Mouse (Mus musculus) layer of hippocampus, postnatal 25 days (tissue): ENCODE data around the gene Icam5. TPM values are rescaled to one million over a fixed set of nuclear protein-coding genes. Genes with fewer than 3 reads are reported as not detected.

Experiments
- microRNA-seq, 2 experiments: library from miRNA; unstranded; fragments of <30 nt; microRNA quantifications; one replicate each; pipeline ENCODE4 v1.2.0; 2021
- total RNA-seq, 2 experiments: library from RNA; stranded (reverse); gene quantifications; 2 replicates each; pipeline ENCODE4 v1.2.3; 2021

Icam5 gene
- total RNA-seq, 2 experiments from 2014 or later, result 389 to 394 TPM

Small RNA genes lying within 50 kb of the gene (microRNA-seq; reads per million reads assigned to microRNA genes)
- 0 to 0.20 reads per million in 2 experiments for gene Mir1900
- gene Mir7082, result 2.2 to 4.8 reads per million in 2 experiments

Other genes with a start within 250 kb of the Icam5 start
- gene Col5a3, start 217.0 kb upstream of the Icam5 start, total RNA-seq, result 1 to 10 TPM; 1.2 to 2.5 TPM
- not detected for gene Rdh8, start 213.6 kb upstream of the Icam5 start, total RNA-seq
- gene A230050P20Rik, start 163.4 kb upstream of the Icam5 start, total RNA-seq, result 10 to 100 TPM; 50.7 to 77.1 TPM
- gene Angptl6, start 152.3 kb upstream of the Icam5 start, total RNA-seq, result 10 to 100 TPM; 10.5 to 11.4 TPM
- 10 to 100 TPM; 23.5 to 25.5 TPM for gene Ppan, start 143.9 kb upstream of the Icam5 start, total RNA-seq
- 100 to 1,000 TPM; 118 to 122 TPM for gene Eif3g, start 133.4 kb upstream of the Icam5 start, total RNA-seq
- 10 to 100 TPM; 34.6 to 36.3 TPM for gene Dnmt1, start 72.2 kb upstream of the Icam5 start, total RNA-seq
- 1 to 10 TPM; 2.5 to 3.6 TPM for gene S1pr2, start 55.3 kb upstream of the Icam5 start, total RNA-seq
- gene Mrpl4, start 29.3 kb upstream of the Icam5 start, total RNA-seq, result 10 to 100 TPM; 60.1 to 62.4 TPM
- 1 to 10 TPM; 2.1 to 2.7 TPM for gene Icam1, start 16.1 kb upstream of the Icam5 start, total RNA-seq
- under 1 TPM; 0.84 to 0.87 TPM for gene Icam4, start 2.7 kb upstream of the Icam5 start, total RNA-seq
- under 1 TPM in 1 of 2 experiments, not detected in 1; 0.94 TPM for gene Zglp1, start 35.0 kb downstream of the Icam5 start, total RNA-seq
- gene Gm49373, start 41.0 kb downstream of the Icam5 start, total RNA-seq, result 1 to 10 TPM; 1.1 to 1.3 TPM
- 10 to 100 TPM; 67.2 to 68.2 TPM for gene Fdx1l, start 41.5 kb downstream of the Icam5 start, total RNA-seq
- 1 to 10 TPM; 2.4 to 2.7 TPM for gene Gm38431, start 59.9 kb downstream of the Icam5 start, total RNA-seq
- gene Raver1, start 59.9 kb downstream of the Icam5 start, total RNA-seq, result 10 to 100 TPM; 28.4 to 34.7 TPM
- gene Tyk2, start 99.2 kb downstream of the Icam5 start, total RNA-seq, result 10 to 100 TPM; 12.7 to 16.4 TPM
- gene Cdc37, start 117.9 kb downstream of the Icam5 start, total RNA-seq, result 100 to 1,000 TPM; 144 to 156 TPM
- 10 to 100 TPM; 74.0 to 85.1 TPM for gene Pde4a, start 133.6 kb downstream of the Icam5 start, total RNA-seq
- 10 to 100 TPM; 56.7 to 60.1 TPM for gene Keap1, start 207.3 kb downstream of the Icam5 start, total RNA-seq
- gene S1pr5, start 216.4 kb downstream of the Icam5 start, total RNA-seq, result 10 to 100 TPM; 13.1 to 14.5 TPM
- gene Atg4d, start 233.2 kb downstream of the Icam5 start, total RNA-seq, result 10 to 100 TPM; 39.1 to 40.0 TPM